Mouse (Mus musculus) ES-E14 (cell line): ENCODE measurements at regions not wholly inside any gene's neighbourhood (a gene's known extent, or its start where the extent isn't known, plus 50 kb on each side); places are given as distances from the start of the nearest gene placed in this dataset.

Experiments
- HCFC1 ChIP-seq: IDR thresholded peaks from 2 replicates; pipeline ENCODE4 v1.6.1; 2012; ENCODE audit warnings: low read length, inconsistent platforms, borderline replicate concordance; ENCODE audit not compliant: insufficient read depth
- MAFK ChIP-seq: IDR thresholded peaks from 2 replicates; pipeline ENCODE4 v1.6.1; 2014; ENCODE audit warnings: mild to moderate bottlenecking, low read depth, low read length, inconsistent platforms; ENCODE audit not compliant: insufficient read depth

DNA sequence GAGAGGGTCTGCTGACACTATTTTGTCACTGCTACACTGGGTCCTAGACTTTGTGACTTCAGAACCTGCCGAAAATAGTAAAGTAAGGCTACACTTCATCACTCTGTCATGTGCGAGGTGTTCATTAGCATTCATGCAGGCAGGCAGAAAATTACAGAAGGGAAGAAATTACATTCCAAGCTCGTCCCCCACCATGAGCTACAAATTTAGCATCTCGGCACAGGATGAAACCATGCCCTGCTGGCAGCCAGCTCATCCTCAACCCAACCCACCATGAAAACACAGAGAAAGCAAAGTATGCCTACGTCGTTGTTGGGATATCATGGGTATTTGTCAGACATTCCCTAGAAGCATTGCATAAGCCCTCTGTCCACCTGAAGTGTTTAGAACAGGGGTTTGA, 103.9 kb downstream of the Kctd12 start:
- no peak for TF ChIP-seq MAFK
- no peak for TF ChIP-seq HCFC1
